ENCODE assay signal across 8 mouse cellular contexts in the genomic region with DNA sequence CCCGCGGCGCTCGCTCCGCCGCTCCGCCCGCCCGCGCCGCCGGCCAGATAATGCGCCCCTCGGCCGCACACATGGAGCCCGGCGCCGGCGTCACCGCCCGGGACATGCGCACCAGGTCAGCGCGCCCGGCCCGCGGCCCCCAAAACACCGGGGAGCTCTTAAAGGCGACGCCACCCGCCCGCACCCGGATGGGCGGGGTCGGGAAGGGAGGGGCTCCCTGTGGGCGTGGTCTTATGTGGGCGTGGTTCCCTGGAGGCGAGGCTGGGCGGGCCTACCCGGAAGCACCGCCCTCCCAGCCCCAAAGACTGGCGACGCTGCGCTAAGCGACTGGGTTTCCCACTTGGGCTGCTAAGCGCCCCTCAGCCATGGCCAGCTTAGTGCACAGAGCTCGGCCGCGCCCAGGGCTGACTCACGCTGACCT. TPM values are rescaled to one million over a fixed set of nuclear protein-coding genes. Genes with fewer than 3 reads are reported as not detected.
DNase-seq lines count a peak whose midpoint lies in the region; ATAC-seq and TF ChIP-seq lines count a peak whose summit lies in the region.

No protein-coding gene starts in this region.

- no peaks in the 10 kb centered on the region for H3K9me3 ChIP-seq in G1E (replicated peaks)
- H3K9me3 ChIP-seq in forebrain, postnatal 0 days (ENCODE audit: low read length), result no peaks in the 10 kb centered on the region
- no peaks in the 10 kb centered on the region for H3K9me3 ChIP-seq in lung, embryonic 16.5 days (ENCODE audit: control insufficient read depth, low read length)

- peak; percentile 86 for ATAC-seq in G1E (ENCODE audit: extremely low read depth, insufficient number of reproducible peaks, low FRiP score, poor library complexity, severe bottlenecking)
- peak; percentile 92 for ATAC-seq in forebrain, postnatal 0 days
- peak; percentile 90 to 93 for ATAC-seq in hematopoietic stem cell, adult 5-6 weeks (replicated peaks in 1 of 2; ENCODE audit: insufficient read depth in 1 of 2, low FRiP score in 2 of 2, low TSS enrichment in 1 of 2, low read depth in 1 of 2, poor library complexity in 2 of 2, severe bottlenecking in 2 of 2)
- peak; percentile 97 for ATAC-seq in lung, embryonic 16.5 days (ENCODE audit: low read depth)

- no peak for TF ChIP-seq CTCF in G1E (IDR thresholded peaks at IDR 0.05; ENCODE audit: low read depth, low read length)
- no peak for TF ChIP-seq CTCF in forebrain, postnatal 0 days (IDR thresholded peaks at IDR 0.05; ENCODE audit: low read depth)

- peaks cover 60% of the 10 kb centered on the region for H3K36me3 ChIP-seq in G1E (replicated peaks)
- no peaks in the 10 kb centered on the region for H3K36me3 ChIP-seq in forebrain, postnatal 0 days (ENCODE audit: insufficient read depth)
- no peaks in the 10 kb centered on the region for H3K36me3 ChIP-seq in lung, embryonic 16.5 days (ENCODE audit: control insufficient read depth, insufficient read depth, low read length)

- 0 out of 2 replicates have a peak overlapping the region, but pooled peaks have one; percentile 36 for H3K27ac ChIP-seq in forebrain, postnatal 0 days (ENCODE audit: low read depth, low read length)
- peak overlapping the region; percentile 78 for H3K27ac ChIP-seq in lung, embryonic 16.5 days (ENCODE audit: low read length)

- H3K9ac ChIP-seq in forebrain, postnatal 0 days, result peak overlapping the region; percentile 54
- peak overlapping the region; percentile 96 for H3K9ac ChIP-seq in lung, embryonic 16.5 days (ENCODE audit: low read length)

- peaks cover 58% of the 10 kb centered on the region for H3K4me1 ChIP-seq in G1E (ENCODE audit: insufficient read depth, low read depth, low read length)
- peaks cover 2% of the 10 kb centered on the region; the same call in 1 of the 2 replicates for H3K4me1 ChIP-seq in forebrain, postnatal 0 days (ENCODE audit: insufficient read depth)
- H3K4me1 ChIP-seq in lung, embryonic 16.5 days (replicated peaks; ENCODE audit: control insufficient read depth, insufficient read depth, low read length), result peaks cover 35% of the 10 kb centered on the region

- peak; percentile 83 for DNase-seq in G1E (ENCODE audit: low spot score)
- DNase-seq in cerebellum, adult 18-20 months, result peak; percentile 92 to 97
- DNase-seq in forebrain, postnatal 0 days, result peak; percentile 90
- DNase-seq in layer of hippocampus, adult 9-10 months (ENCODE audit: low spot score), result peak; percentile 77
- peak; percentile 89 for DNase-seq in ovary, postnatal 10 days (ENCODE audit: low spot score)
- peak; percentile 91 to 97 for DNase-seq in thymus, postnatal 10 days (ENCODE audit: low spot score in 2 of 2)

- peak overlapping the region; percentile 90 for H3K4me2 ChIP-seq in forebrain, postnatal 0 days (ENCODE audit: low read depth)
- H3K4me2 ChIP-seq in lung, embryonic 16.5 days (ENCODE audit: low read depth, low read length), result peak overlapping the region; percentile 90

- H3K27me3 ChIP-seq in G1E (ENCODE audit: insufficient read depth, low read length), result no peaks in the 10 kb centered on the region
- no peaks in the 10 kb centered on the region for H3K27me3 ChIP-seq in forebrain, postnatal 0 days (ENCODE audit: insufficient read depth, low read length)
- H3K27me3 ChIP-seq in lung, embryonic 16.5 days (ENCODE audit: control insufficient read depth, insufficient read depth, low read depth, low read length), result no peaks in the 10 kb centered on the region

- H3K4me3 ChIP-seq in G1E (ENCODE audit: low read depth, low read length), result peak overlapping the region; percentile 93
- H3K4me3 ChIP-seq in forebrain, postnatal 0 days (ENCODE audit: low read depth, low read length), result peak overlapping the region; percentile 86
- peak overlapping the region; percentile 96 for H3K4me3 ChIP-seq in lung, embryonic 16.5 days (ENCODE audit: low read length)

- under 1% methylated on average over 46 of the region's 50 CpGs for WGBS in forebrain, postnatal 0 days
- WGBS in lung, embryonic 16.5 days, result 0% methylated on average over 44 of the region's 50 CpGs

RNA-seq across cellular contexts. Expression of a gene that starts 22.0 kb away (rescaled TPM):
- total RNA-seq in G1E (2014; fragmentation: Nextera tagmentation), result 99.3 and 101 TPM in 2 replicates
- total RNA-seq in G1E (2017), result 44.4 and 52.2 TPM in 2 replicates
- 104 and 139 TPM in 2 replicates for polyA plus RNA-seq in G1E (2012)
- total RNA-seq in forebrain, postnatal 0 days (2014; rRNA removed), result 22.9 and 27.8 TPM in 2 replicates
- 21.7 and 24.9 TPM in 2 replicates for polyA plus RNA-seq in forebrain, postnatal 0 days (2015; fragmentation: Nextera tagmentation; extraction: Ambion mirVana)
- total RNA-seq in hematopoietic stem cell, adult 5-6 weeks (2017), result 37.5 and 63.5 TPM in 2 replicates
- 41.6 and 42.1 TPM in 2 replicates for polyA plus RNA-seq in lung, embryonic 16.5 days (2015; fragmentation: Nextera tagmentation; extraction: Ambion mirVana)

Comparison
In these comparisons a context has a peak if more than half of its experiments do, and no peak if none do; other contexts are left out.
1. Peak in every context shown above with its lines: DNase-seq, ATAC-seq, H3K4me3 ChIP-seq and H3K27ac ChIP-seq.